Comparison of ENCODE assay signal across 8 mouse cellular contexts in the genomic region with DNA sequence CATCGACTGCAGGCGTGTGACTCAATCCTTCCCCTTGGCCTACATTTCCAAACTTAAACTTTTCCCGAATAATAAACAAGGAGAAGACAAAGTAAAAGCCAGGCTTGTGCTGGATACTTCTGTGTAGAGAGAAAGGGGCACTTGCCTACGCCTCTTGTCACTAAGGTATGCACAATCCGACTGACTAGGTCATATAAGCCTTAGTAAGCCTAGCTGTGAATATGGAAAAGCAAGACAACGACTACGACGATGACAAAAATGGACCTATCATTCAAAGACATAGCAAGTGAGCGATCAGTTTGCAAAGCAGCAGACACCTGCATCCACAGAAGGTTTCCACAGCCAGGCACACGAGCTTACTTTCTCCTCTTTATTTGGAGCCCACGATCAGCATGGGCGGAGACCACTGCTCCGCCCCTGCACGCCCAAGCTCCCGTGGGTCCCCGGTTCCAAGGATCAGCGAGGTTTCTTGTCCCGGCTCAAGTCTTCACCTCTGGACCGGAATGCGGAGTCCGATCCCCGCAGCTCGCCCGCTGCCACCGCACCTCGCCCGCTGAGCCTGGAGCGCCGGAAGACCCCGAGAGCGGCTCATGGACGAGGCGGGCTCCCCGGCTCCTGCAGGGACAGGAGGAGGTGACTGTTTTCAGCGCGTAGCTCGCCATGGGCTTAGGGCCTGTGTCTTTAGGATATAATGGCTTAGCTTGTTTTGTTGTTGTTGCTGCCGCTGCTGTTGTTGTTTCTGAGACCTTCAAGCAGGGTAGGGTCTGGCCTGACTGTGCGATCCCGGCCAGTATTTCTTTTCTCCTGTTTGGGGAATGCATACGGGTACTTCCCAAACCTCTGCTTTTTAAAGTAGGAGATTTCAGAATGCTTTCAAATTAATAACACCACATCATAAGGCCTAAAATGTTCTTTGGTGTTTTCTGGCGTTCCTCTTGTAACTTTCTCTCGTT. TPM values are rescaled to one million over a fixed set of nuclear protein-coding genes. Genes with fewer than 3 reads are reported as not detected.
DNase-seq lines count a peak whose midpoint lies in the region; ATAC-seq and TF ChIP-seq lines count a peak whose summit lies in the region.

Gene Slc18b1 (plus strand): TSS at position 436 of the 953 bp plus-strand sequence.

- 4% methylated on average over 43 of the region's 43 CpGs for WGBS in hindbrain, embryonic 14.5 days
- 19% methylated on average over 43 of the region's 43 CpGs for WGBS in macrophage (ENCODE audit: missing documents)

- peak within 1 kb of the TSS; percentile 72 for H3K4me2 ChIP-seq in hindbrain, embryonic 14.5 days (replicated peaks)

- H3K27me3 ChIP-seq in hindbrain, embryonic 14.5 days (ENCODE audit: control insufficient read depth, insufficient read depth, low read length), result no peaks in the 10 kb centered on the region

- H3K9me3 ChIP-seq in hindbrain, embryonic 14.5 days (ENCODE audit: control insufficient read depth, low read length), result no peaks in the 10 kb centered on the region

- peak; percentile 78 for ATAC-seq in hindbrain, embryonic 14.5 days (ENCODE audit: low FRiP score)

- no peak for TF ChIP-seq CTCF in left cerebral cortex, adult 2 months (IDR thresholded peaks at IDR 0.05)

- no peaks in the 10 kb centered on the region for H3K79me2 ChIP-seq in macrophage (ENCODE audit: inconsistent target)

- H3K36me3 ChIP-seq in hindbrain, embryonic 14.5 days (replicated peaks; ENCODE audit: control insufficient read depth, insufficient read depth), result peaks cover 19% of the 10 kb centered on the region
- no peaks in the 10 kb centered on the region for H3K36me3 ChIP-seq in macrophage (ENCODE audit: inconsistent target)

- peak within 1 kb of the TSS; percentile 49 for H3K4me3 ChIP-seq in hindbrain, embryonic 14.5 days (replicated peaks; ENCODE audit: low read length)
- H3K4me3 ChIP-seq in left cerebral cortex, adult 2 months, result peak within 1 kb of the TSS; percentile 77
- H3K4me3 ChIP-seq in macrophage (ENCODE audit: inconsistent target), result peak within 1 kb of the TSS; percentile 6; the same call in 1 of the 2 replicates

- peak within 1 kb of the TSS; percentile 70 for H3K27ac ChIP-seq in hindbrain, embryonic 14.5 days
- peak within 1 kb of the TSS; percentile 83 for H3K27ac ChIP-seq in left cerebral cortex, adult 2 months
- no peak within 1 kb of the TSS for H3K27ac ChIP-seq in macrophage

- peak within 1 kb of the TSS; percentile 69 for H3K9ac ChIP-seq in hindbrain, embryonic 14.5 days

- intact Hi-C loops in left cerebral cortex, adult 2 months (cut with DNase I), result loop anchor here (10.0 kb wide), 1 partner anchor 828 kb away; no protein-coding TSS in a partner anchor

- peak; percentile 45 for DNase-seq in right cerebral cortex, adult 18-20 months
- no peak for DNase-seq in right cerebral cortex, postnatal 36 days (ENCODE audit: low spot score in 2 of 2)
- DNase-seq in cerebellum, postnatal 25 days, result peak; percentile 66
- peak; percentile 9 to 15 for DNase-seq in gastrocnemius, adult 8-10 months (ENCODE audit: low spot score in 2 of 2)
- peak; percentile 48 for DNase-seq in hindbrain, embryonic 14.5 days (ENCODE audit: low spot score)
- DNase-seq in left cerebral cortex, adult 2 months (ENCODE audit: extremely low spot score in 1 of 2, low spot score in 2 of 2), result peak; percentile 31 to 47
- peak; percentile 38 for DNase-seq in right cerebral cortex, postnatal 14 days

- H3K4me1 ChIP-seq in hindbrain, embryonic 14.5 days (replicated peaks; ENCODE audit: control insufficient read depth, insufficient read depth, low read length), result peaks cover 20% of the 10 kb centered on the region; the same call in 1 of the 2 replicates

RNA-seq across cellular contexts. Expression of gene Slc18b1, which starts in this region (rescaled TPM):
- total RNA-seq in gastrocnemius, adult 8-10 months (2022), result 1 to 10 TPM; 4.6 to 8.3 (median 6.0) TPM
- 22.6 and 25.5 TPM in 2 replicates for polyA plus RNA-seq in hindbrain, embryonic 14.5 days (2014; fragmentation: Nextera tagmentation; extraction: Ambion mirVana)
- 10 to 100 TPM; 26.9 to 31.0 TPM for total RNA-seq in left cerebral cortex, adult 2 months (2021)
- 1 to 10 TPM in 14 of 26 experiments, under 1 TPM in 9, not detected in 3; 0.28 to 3.1 (median 1.2) TPM for total RNA-seq in macrophage (2018; cell fraction: chromatin; rRNA removed)
- total RNA-seq in macrophage (2018; cell fraction: cytosol; rRNA removed), result 1 to 10 TPM in 10 of 26 experiments, under 1 TPM in 16; 0.15 to 1.7 (median 0.69) TPM
- total RNA-seq in macrophage (2018; cell fraction: nucleus; rRNA removed), result 1 to 10 TPM in 15 of 26 experiments, under 1 TPM in 9, not detected in 2; 0.17 to 6.0 (median 1.2) TPM
- polyA plus RNA-seq in macrophage (2018), result 1.3 to 1.5 TPM (median 1.4 TPM) in 3 replicates

Comparison
In these comparisons a context has a peak if more than half of its experiments do, and no peak if none do; other contexts are left out.
1. DNase-seq: peak in right cerebral cortex, adult 18-20 months (single experiment), cerebellum, postnatal 25 days (2 of 2), gastrocnemius, adult 8-10 months (2 of 2), hindbrain, embryonic 14.5 days (single experiment), left cerebral cortex, adult 2 months (2 of 2) and right cerebral cortex, postnatal 14 days (single experiment); none in right cerebral cortex, postnatal 36 days (0 of 2).
2. H3K4me3 ChIP-seq: peak in every context shown above with its lines; median percentile 77 in left cerebral cortex, adult 2 months; 49 in hindbrain, embryonic 14.5 days; 6 in macrophage.